Mouse (Mus musculus): Measurements from ENCODE around the gene Chst3.
A peak's percentile ranks its signal among the peaks of the same experiment; 100 is the strongest.

DNA sequence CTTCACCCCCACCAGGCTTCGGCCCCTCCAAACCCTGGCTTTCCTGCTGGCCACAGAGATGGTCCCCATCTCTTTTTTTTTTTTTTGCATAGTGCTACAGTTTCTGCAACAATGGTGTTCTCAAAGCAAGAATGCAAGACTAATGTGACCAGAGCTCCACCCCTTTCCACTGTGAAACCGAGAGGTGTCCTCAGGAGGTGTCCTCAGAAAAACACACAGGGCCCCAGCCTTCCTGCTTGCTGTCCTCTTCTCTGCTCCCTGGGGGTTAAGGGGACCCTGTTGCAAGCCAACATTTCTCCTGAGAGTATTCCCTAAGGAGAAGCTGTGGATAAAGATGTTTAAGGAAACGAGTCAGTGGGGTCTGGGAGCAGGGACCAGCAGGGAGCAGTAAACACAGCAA, 50.1 kb downstream of the Chst3 start:
- TF ChIP-seq CTCF (conservative IDR thresholded peaks at IDR 0.05 in 1 of 2, IDR thresholded peaks at IDR 0.05 in 1 of 2; ENCODE audit: low read depth in 2 of 2, low read length in 2 of 2): no peak
- 0 out of 2 replicates have a peak, but pooled peaks have one; percentile 15 for TF ChIP-seq POLR2A (IDR thresholded peaks at IDR 0.05; ENCODE audit: low read depth, low read length)
- no peak; the same call in 1 of the 2 replicates for TF ChIP-seq MAX (IDR thresholded peaks at IDR 0.05; ENCODE audit: low read length)
- peak; percentile 77 for TF ChIP-seq EP300 (IDR thresholded peaks at IDR 0.05; ENCODE audit: low read length)
- peak; percentile 50; the same call in 1 of the 2 replicates for TF ChIP-seq MAFK (IDR thresholded peaks at IDR 0.05; ENCODE audit: insufficient replicate concordance, low read length)
- no peak for TF ChIP-seq USF1 (IDR thresholded peaks at IDR 0.05; ENCODE audit: low read depth, low read length)
- TF ChIP-seq JUND (conservative IDR thresholded peaks at IDR 0.05; ENCODE audit: low read depth, low read length): peak; percentile 41; the same call in 1 of the 2 replicates
- TF ChIP-seq E2F4 (IDR thresholded peaks at IDR 0.05; ENCODE audit: insufficient replicate concordance, low read depth, low read length): no peak
- no peak for TF ChIP-seq USF2 (conservative IDR thresholded peaks at IDR 0.05; ENCODE audit: low read depth, low read length)
- TF ChIP-seq MYC (IDR thresholded peaks at IDR 0.05; ENCODE audit: low read depth, low read length): no peak
- peak; percentile 93 for TF ChIP-seq ZNF384 (IDR thresholded peaks at IDR 0.05; ENCODE audit: low read depth, low read length)
- no peak; the same call in 1 of the 2 replicates for TF ChIP-seq RAD21 (IDR thresholded peaks at IDR 0.05; ENCODE audit: low read depth, low read length)
